Mouse (Mus musculus): ENCODE results near the gene Mthfd1l. TPM values are rescaled to one million over a fixed set of nuclear protein-coding genes. Genes with fewer than 3 reads are reported as not detected.

The Mthfd1l gene
- total RNA-seq, 2 experiments from 2014 or later: 0.87 to 1.3 TPM

DNA sequence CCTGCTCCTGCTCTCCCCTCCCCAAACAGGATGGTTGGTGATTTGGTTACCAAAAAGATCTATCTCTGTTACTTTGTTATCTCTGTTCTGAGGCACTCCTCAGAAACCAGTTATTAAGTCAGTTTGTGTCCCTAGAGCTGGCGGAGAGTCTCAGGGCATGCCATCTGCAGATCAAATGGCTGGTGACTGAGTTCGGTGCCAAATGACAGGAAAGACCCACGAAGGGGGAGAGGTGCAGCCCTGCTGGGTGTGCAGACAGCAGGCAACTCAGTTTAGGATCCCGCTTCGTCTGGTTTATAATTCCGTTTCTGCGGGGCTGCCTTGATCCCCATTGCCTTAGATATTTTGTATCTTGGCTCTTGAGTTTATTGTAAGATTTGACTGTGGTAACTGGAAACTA lies 168.8 kb downstream of the Mthfd1l start:
- no peak for DNase-seq
- intact Hi-C loops (cut with DNase I): no loop called here

DNA sequence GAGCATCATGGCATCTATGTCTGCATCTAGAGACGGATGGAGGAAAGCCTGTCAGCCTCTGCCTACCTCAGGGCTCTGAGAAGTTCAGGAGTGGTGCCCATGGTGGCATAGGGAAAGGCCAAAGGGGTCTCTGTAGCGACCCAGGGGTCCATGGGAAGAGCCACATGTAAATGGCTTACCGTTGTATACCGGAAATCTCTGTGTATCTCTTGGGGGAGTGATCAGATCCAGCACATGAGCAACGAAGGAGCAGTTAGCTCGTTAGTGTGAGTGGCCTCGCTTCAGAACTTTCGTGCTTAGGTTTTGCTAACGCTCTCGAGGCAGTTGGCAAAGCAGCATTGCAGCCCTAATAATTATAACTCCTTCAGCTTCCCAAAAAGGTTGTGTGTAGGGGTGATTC lies 169.9 kb downstream of the Mthfd1l start:
- DNase-seq: no peak
- intact Hi-C loops (cut with DNase I): no loop called here

DNA sequence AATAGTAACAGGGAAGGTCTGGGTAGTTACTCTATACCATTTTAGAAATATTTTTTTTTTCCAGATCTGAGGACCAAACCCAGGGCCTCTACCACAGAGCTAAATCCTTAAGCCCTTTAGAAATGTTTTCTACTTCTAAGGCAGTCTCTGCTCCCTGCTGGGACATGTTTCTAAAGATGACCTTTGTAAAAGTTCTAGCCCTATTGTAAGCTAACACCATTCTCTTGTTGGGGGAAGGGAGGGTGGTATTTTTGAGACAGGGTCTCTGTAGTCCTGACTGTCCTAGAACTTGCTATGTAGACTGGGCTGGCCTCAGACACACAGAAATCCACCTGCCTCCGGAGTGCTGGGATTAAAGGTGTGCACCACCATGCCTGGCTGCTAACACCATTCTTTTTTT lies 170.5 kb downstream of the Mthfd1l start:
- no peak for DNase-seq
- intact Hi-C loops (cut with DNase I): no loop called here

DNA sequence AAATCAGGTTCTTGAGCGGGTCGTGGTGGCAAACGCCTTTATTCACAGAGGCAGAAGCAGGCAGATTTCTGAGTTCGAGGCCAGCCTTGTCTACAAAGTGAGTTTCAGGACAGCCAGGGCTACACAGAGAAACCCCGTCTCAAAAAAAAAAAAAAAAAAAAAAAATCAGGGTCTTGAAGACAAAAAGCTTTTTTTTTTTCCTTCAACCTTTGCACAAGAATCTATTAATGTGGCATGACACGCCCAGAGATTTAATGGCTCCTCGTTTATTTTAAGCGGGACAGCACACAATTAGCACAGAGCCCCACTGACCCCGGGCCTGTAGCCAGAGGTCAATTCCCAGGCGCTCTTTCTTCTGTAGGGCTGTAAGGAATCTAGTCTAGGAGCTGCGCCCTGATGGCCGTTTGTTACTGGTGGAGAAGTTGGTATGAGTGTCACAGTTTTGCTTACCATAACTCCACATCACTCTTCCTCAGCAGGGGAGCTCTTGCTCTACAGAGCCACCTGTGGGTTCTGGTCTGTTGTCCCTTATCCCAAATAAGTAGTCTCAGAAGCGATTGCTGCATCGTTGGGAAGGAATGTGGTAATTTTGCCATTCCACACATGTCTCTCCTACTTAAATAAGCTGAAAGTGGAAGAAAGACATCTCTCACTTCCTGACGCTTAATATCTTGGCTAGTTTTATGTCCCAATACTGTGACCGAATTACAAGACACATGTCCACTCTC lies 172.3 kb downstream of the Mthfd1l start:
- no peak for DNase-seq
- intact Hi-C loops (cut with DNase I): no loop called here

DNA sequence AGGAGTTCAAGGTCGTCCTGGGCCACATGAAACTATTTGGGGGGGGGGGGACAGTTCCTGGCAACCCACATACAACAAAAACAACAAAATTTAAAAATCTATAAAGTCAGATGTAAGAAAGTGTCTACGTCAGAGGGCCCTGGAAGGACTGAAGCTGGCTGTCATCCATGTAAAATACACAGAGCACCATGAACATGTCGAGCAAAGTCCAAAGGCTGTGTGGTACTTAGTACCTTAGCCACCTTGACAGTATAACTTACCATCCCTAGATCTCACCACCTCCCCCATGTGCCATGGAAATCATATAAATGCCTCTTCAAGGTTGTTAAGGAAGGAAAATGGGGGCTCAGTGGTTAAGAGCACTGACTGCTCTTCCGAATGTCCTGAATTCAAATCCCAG lies 174.0 kb downstream of the Mthfd1l start:
- intact Hi-C loops (cut with DNase I): no loop called here

DNA sequence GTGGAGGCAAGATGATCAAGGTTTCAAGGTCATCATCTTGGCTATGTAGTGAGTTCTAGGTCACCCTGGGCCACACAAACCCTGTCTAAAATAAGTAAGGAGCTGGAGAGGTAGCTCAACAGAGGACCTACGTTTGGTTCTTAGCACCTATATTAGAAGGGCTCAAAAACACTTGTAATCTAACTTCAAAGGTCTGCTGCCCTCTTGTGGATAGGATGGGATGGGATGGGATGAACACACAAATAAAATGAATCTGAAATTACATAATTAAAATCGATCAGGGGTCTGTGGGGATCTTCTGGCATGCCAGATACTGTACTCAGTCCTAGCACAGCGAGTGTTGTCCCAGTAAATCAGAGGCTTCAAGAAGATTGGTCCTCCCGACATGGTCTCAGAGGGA lies 178.2 kb downstream of the Mthfd1l start:
- intact Hi-C loops (cut with DNase I): loop anchor here (5.0 kb wide), 2 partner anchors 49 to 109 kb away; no protein-coding TSS in a partner anchor

More for the DNA sequence above, 174.0 kb downstream of the Mthfd1l start:
- DNase-seq: no peak

DNA sequence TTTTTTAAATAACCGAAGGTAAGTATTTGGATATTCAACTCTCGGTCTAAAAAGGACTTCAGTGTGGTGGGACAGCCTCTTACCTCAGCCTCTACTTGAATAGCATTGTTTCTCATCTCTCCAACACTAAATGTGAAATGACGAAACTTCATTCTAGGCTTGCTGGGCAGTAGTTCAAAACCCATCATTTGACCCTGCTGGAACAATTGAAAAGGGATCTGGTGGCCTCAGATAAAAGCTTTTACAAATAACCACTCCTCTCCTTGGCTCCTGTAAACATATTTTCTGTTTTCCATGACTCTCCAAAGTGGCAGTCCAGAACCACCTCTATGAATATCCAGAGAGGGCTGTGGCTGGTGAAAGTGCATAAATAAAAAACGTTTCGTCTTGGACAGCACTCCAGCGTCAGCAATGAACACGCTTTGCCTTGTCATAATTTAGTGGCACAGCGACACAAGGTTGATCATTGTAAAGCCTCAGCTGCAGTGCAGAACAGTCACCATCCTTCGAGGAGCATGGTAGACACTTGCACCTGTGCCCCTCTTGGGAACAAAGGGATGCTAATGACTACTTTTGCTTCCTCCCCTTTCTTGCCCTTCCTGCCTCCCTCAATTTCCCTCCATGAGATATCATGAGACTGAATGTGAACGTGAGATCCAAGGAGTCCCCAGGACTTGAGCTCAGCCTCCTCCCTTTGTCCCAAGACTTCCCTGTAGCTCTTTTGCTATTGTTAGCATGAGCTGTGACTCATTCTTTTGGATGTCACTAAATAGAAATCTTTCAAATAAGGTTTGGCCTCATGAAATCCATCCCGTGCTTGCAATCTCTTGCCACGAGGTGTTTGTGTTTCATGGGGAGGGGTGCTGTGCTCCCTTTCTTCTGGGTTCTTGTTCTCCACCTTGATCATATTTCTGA lies 179.2 kb downstream of the Mthfd1l start:
- DNase-seq: no peak
- intact Hi-C loops (cut with DNase I): loop anchor here (5.0 kb wide), 2 partner anchors 50 to 110 kb away; no protein-coding TSS in a partner anchor

More for the DNA sequence above, 178.2 kb downstream of the Mthfd1l start:
- DNase-seq: no peak

DNA sequence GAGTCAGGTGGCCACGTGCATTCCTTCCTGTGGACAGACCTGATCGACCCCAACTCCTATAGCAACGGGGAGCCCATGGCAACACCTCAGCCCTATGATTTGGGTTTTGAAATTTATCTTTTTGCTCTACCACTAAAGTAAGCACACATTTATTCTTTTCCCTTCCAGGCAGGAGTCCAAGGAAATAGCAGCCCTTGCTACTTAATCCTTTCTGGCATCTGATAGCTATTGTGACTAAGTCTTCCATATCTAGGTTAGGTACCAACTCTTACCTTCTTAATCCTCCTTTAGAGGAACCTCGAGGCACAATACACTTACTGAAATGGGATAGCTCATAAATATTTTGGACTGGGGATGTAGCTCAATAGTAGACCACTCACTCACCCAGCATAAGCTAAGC lies 180.1 kb downstream of the Mthfd1l start:
- intact Hi-C loops (cut with DNase I): loop anchor here (5.0 kb wide), 2 partner anchors 51 to 111 kb away; no protein-coding TSS in a partner anchor
- no peak for DNase-seq

DNA sequence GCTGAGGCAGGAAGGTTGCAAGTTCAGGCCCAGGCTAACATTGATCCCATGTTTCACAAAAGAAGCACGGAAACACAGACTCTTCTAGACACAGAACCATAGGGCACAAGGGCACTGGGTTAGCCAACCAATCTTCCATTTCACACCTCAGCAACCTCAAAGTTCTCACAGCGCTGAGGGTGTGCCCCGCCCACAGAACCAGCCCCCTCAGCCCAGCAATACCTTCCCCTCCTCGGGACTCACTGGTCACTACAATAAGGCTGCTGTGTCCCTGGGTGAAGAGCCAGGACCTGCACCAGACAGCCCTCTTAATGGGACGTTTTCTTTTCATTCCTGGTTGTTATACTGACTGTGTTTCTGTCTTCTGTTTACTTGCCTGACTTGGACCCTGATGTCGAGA lies 181.1 kb downstream of the Mthfd1l start:
- intact Hi-C loops (cut with DNase I): loop anchor here (5.0 kb wide), 2 partner anchors 52 to 112 kb away; no protein-coding TSS in a partner anchor
- no peak for DNase-seq

DNA sequence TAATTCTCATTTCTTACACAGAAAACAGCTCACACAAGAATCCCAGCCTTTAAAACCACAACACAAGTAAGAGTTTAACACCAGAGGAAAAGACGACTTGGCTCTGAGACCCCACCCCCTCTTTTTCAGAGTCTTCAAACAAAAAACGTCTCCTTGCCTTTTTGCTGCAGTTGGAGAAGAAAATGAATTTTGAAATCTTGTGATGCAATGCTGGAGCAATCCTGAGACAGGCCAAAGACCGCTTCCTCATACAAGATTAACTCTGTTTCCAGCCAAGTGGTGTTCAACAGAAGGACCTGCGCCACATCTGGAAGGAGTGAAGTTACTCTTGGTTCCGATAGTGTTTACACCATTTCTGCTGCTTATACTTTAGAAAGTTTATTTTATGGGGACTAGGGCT lies 182.6 kb downstream of the Mthfd1l start:
- no peak for DNase-seq
- intact Hi-C loops (cut with DNase I): no loop called here

DNA sequence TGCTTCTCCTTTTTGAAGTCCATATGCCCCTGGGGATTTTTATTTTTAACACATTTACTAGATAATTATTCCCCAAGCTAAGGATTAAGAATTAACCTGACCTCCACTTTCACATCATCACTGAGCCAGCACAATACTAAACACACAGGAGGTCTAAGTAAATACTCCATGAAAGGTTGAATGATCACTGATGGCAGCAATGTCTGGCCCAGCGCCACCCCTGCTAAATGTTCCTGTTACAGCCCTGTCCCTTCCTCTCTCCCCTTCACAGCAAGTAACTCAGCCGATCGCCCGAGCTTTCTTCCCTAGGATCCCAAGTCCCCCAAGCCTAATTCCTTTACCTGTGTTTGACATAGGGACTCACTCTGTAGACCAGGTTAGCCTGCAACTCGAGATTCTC lies 185.6 kb downstream of the Mthfd1l start:
- intact Hi-C loops (cut with DNase I): no loop called here
- DNase-seq: no peak

DNA sequence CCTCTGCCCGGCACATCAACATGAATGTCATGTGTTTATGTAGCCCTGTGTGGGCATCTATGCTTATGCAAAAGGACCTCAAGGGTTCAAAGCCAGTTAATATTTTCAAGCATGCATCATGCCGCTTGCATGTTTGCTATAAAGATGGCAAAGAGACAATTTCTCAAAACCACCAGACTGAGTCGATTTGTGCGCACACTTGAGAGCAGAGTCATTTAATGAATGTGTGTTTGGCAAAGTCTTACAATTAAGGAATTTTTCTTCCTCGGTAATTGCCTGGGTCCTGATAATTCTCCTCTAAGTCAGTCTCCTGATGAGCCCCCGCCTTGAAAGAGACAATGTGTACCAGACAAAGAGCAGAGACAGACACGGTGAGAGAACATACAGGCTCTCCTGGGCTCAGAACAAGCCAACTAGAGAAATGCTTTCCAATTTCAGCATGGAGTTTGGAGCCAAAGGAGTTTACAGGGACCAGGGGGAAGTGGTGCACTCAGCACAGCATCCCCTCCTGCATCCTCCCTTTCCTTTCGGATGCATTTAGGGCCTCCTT lies 186.7 kb downstream of the Mthfd1l start:
- intact Hi-C loops (cut with DNase I): loop anchor here (5.0 kb wide), 1 partner anchor 173 kb away; no protein-coding TSS in a partner anchor
- DNase-seq: no peak

DNA sequence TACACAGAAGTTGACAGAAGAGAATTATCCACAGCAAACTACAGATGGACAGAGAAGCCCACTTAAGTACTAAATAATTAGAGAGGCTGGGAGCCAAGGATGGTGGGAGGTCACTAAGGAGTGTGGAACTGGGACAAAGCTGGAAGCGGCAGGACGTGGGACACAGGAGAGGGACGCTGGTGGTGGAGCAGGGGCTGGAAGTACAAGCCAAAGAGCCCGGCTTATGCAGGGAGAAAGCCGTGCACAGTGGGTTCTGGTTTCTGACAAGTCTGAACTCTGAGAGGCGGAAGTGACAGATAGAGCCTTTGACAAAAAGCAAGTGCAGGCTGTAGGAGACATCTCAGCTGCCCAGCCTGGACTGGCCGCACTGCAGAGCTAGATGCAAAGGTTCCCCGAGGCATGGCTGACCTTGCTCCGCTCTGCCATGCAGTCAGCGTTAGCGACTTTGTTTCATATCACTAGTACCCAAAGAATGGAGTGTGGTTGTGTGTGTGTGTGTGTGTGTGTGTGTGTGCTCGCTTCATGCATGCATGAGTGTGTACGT lies 187.4 kb downstream of the Mthfd1l start:
- intact Hi-C loops (cut with DNase I): loop anchor here (5.0 kb wide), 1 partner anchor 172 kb away; no protein-coding TSS in a partner anchor
- DNase-seq: no peak

DNA sequence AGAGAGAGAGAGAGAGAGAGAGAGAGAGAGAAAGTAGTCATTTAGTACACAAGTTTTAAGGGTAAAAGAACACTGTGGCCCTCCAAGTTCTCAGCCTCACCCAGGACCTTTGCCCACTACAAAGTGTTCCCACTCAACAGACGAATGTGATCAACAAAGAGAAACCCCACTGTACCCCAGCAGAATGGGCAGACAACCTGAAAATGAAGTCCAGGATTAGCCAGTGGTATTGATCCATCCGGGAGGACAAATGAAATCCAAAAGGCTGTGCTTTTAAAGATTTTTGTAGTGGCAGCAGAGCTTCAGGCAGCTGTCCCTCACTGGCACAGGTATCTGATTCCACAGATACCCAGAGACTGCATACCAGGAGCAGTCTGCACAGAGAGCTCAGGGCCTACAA lies 189.1 kb downstream of the Mthfd1l start:
- DNase-seq: no peak
- intact Hi-C loops (cut with DNase I): loop anchor here (5.0 kb wide), 1 partner anchor 170 kb away; no protein-coding TSS in a partner anchor

DNA sequence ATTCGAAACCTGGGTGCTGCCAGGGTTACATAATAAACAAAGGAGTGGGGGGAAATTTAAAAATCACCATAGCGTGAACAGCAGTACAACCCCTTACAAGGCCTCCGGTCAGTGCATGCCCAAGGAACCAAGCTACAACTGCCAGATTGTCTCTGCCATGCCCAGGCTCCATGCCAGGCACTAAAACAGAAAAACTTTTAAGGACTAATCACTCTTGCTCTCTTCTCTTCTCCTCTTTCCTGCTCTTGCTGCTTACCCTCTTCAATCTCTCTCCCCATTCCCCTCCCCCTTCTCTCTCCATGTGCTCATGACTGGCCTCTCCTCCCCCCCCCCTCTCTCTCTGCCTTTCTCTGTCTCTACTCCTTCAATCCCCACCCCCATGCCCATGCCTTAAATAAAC lies 190.1 kb downstream of the Mthfd1l start:
- no peak for DNase-seq
- intact Hi-C loops (cut with DNase I): loop anchor here (5.0 kb wide), 1 partner anchor 169 kb away; no protein-coding TSS in a partner anchor

DNA sequence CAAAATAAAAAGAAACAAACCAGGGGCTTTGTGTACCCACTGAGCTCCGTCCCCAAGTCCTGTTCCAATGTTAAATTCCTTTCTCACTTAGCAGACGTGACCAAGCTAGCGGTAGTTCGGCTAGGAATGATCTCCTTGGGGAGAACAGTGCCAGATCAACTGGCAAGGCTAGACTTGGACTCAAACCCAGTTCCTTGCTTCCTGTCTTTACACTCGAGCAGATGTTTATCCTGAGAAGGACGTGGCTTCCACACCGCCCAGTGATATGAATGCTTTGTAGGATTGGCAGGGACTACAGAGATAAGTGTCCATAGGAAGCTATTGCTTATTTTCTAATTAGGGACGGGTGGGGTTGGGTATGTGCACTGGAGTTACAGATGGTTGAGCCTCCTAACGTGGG lies 191.8 kb downstream of the Mthfd1l start:
- DNase-seq: no peak
- intact Hi-C loops (cut with DNase I): loop anchor here (5.0 kb wide), 1 partner anchor 168 kb away; no protein-coding TSS in a partner anchor

DNA sequence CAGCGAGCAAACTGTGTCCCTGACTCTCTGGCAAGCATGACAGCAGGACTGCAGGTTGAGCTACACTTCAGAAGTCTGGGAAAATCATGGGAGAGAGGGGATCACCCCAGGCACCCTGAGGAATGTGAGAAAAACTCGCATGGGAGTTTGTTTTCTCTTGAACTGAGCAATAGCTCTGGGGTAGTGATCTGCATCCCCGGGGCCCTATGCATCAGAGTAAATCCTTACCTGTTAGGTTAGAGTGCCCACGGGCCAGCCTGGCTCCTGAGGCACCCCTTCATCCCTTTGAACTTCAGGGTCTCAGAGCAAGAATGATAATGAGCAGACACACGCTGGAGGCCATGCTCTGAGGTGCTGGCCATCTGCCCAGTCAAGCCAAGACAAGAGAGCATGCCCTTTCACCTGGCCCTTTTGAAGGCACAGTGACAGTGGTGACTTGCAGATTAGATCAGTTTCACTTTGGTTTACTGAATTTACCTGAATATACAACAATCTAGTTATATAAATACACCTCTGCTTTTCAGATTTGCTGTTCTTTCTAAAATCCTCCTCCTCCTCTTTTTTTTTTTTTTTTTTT lies 195.4 kb downstream of the Mthfd1l start:
- no peak for DNase-seq
- intact Hi-C loops (cut with DNase I): no loop called here

DNA sequence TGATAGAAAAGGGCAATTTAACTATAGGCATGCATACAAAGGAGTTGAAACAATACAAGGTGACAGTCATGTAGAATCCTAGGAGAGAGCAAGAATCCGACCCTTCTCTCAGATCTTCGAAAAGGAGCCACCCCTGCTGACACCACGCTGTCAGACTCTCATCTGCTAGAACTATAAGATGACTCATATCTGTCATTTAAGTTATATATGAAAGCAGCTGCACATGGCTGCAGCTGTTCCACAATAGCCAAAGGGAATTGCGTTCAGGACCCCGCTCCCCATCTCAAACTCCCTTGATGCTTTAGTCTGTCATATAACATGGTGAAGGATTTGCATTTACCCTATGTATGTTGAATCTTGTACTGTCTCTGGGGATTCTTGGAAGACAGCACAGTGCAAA lies 201.3 kb downstream of the Mthfd1l start:
- intact Hi-C loops (cut with DNase I): no loop called here
- no peak for DNase-seq

DNA sequence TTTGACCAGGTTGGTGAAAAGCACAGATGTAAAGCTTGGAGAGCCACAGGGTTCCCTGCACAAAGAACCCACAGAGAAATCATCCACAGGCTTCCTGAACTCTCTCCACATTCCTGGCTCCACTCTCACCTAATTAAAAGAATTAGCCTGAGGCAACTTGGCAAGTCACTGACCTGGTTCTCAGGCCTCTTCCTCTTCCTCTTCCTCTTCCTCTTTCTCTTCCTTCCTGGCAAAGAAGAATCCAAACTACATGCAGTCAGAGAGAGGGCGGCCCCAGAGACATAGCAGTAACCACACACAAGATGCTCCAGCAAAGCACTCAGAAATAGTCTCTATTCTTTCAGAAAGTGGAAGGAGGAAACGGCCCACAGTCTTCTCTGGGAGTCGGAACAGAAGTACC lies 201.8 kb downstream of the Mthfd1l start:
- intact Hi-C loops (cut with DNase I): no loop called here
- DNase-seq: no peak

DNA sequence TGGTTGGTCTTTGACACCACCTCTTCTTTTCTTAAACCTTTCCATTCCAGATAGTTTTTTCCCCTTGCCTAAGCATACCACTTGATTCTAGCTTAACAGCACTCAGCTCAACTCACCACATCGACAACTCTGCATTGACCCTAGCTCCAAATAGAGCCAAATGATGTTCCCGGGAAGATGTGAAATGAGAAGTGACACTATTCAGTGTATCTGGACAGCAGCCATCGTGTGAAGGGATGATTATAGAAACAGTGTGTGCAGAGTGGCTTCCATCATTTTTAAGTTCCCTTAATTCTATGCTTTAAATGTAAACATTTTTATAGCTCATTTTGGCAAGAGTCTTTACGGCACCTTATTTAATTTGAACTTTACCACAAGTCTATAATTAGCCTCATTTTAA lies 204.4 kb downstream of the Mthfd1l start:
- no peak for DNase-seq
- intact Hi-C loops (cut with DNase I): no loop called here

Data from heart, postnatal 36 days (tissue).